Mouse (Mus musculus): ENCODE data around the gene Dnah6.

The Dnah6 gene

DNA sequence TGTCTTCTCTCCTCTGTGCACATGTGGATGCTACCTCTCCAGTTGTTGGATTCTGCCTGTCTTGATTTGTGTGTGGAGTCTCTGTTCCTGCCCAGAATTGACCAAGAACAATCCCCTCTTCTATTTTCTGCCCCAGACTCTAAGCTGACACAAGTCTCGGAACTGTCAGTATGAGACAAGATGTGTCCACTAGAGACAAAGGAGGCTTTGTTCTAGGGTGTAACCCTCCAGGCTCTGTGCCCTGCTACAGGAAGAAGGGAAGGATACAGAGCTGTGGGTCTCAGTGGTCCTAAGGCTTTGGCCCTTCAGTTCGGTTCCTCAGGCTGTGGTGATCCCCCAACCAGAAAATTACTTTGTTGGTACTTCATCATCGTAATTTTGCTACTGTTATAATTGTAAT is 251.7 kb downstream of the Dnah6 start:
- DNase-seq (ENCODE audit: extremely low spot score, low spot score), result no peak

All from neural tube, embryonic 10.5 days (tissue).